In genomic region chr7:133971086-133971485, GRCm38 (mm10) we compare ENCODE assay signal across 15 mouse cellular contexts.
DNase-seq lines count a peak whose midpoint lies in the region; ATAC-seq lines count a peak whose summit lies in the region.
"Had no signal": no experiment of that assay in that cellular context is flagged by ENCODE, and none has a peak within 500 bp of the region (broad histone marks: within the 10 kb centered on the region; RNA-seq: fewer than 3 reads in every experiment).

No protein-coding gene starts in this region.

- no peak overlapping the region for H3K4me3 ChIP-seq in liver, embryonic 15.5 days (replicated peaks)
- H3K4me3 ChIP-seq in liver, embryonic 12.5 days: no peak overlapping the region
- H3K4me3 ChIP-seq: erythroblast, embryonic 14.5 days; hindbrain, embryonic 13.5 days; limb, embryonic 15.5 days; midbrain, embryonic 13.5 days; neural tube, embryonic 13.5 days had no signal

- peak; percentile 49 for DNase-seq in adrenal gland, postnatal 10 days
- no peak for DNase-seq in adrenal gland, postnatal 25 days
- DNase-seq in lung, adult 18-20 months: peak; percentile 43 to 69
- peak; percentile 38 for DNase-seq in skeletal muscle tissue, adult 2 months (ENCODE audit: low read depth, low spot score)
- DNase-seq in cerebellum, postnatal 4 days (ENCODE audit: low spot score in 2 of 2): no peak
- DNase-seq: cerebellum, postnatal 36 days; thymus, postnatal 25 days had no signal

- H3K27me3 ChIP-seq in liver, embryonic 15.5 days: no peaks in the 10 kb centered on the region
- no peaks in the 10 kb centered on the region for H3K27me3 ChIP-seq in liver, embryonic 12.5 days (replicated peaks)
- H3K27me3 ChIP-seq: hindbrain, embryonic 13.5 days; limb, embryonic 15.5 days; midbrain, embryonic 13.5 days; neural tube, embryonic 13.5 days had no signal

- H3K27ac ChIP-seq in liver, embryonic 15.5 days (replicated peaks): 0 out of 2 replicates have a peak overlapping the region, but pooled peaks have one; percentile 29
- H3K27ac ChIP-seq in liver, embryonic 12.5 days: no peak overlapping the region
- H3K27ac ChIP-seq: hindbrain, embryonic 13.5 days; limb, embryonic 15.5 days; midbrain, embryonic 13.5 days; neural tube, embryonic 13.5 days had no signal

- H3K36me3 ChIP-seq in liver, embryonic 15.5 days (replicated peaks): no peaks in the 10 kb centered on the region
- H3K36me3 ChIP-seq in liver, embryonic 12.5 days: no peaks in the 10 kb centered on the region
- H3K36me3 ChIP-seq: hindbrain, embryonic 13.5 days; midbrain, embryonic 13.5 days; neural tube, embryonic 13.5 days had no signal

- no peak for ATAC-seq in liver, embryonic 15.5 days (ENCODE audit: insufficient read depth)
- no peak for ATAC-seq in liver, embryonic 12.5 days
- no peak for ATAC-seq in erythroblast, adult 5-6 weeks (replicated peaks; ENCODE audit: low FRiP score, poor library complexity, severe bottlenecking)
- ATAC-seq: midbrain, embryonic 13.5 days had no signal

- WGBS in liver, embryonic 15.5 days (ENCODE audit: insufficient replicate concordance): 29% methylated on average over 1 of the region's 1 CpGs
- WGBS in liver, embryonic 12.5 days (ENCODE audit: insufficient replicate concordance): 53% methylated on average over 1 of the region's 1 CpGs

- no peaks in the 10 kb centered on the region; the same call in 1 of the 2 replicates for H3K4me1 ChIP-seq in liver, embryonic 15.5 days (replicated peaks)
- 0 out of 2 replicates have a peak, but pooled peaks cover 5% of the 10 kb centered on the region for H3K4me1 ChIP-seq in liver, embryonic 12.5 days
- H3K4me1 ChIP-seq: neural tube, embryonic 13.5 days had no signal

- no peak overlapping the region for H3K9ac ChIP-seq in liver, embryonic 15.5 days
- no peak overlapping the region for H3K9ac ChIP-seq in liver, embryonic 12.5 days
- H3K9ac ChIP-seq: hindbrain, embryonic 13.5 days; limb, embryonic 15.5 days; midbrain, embryonic 13.5 days; neural tube, embryonic 13.5 days had no signal

- H3K9me3 ChIP-seq in liver, embryonic 15.5 days (replicated peaks): no peaks in the 10 kb centered on the region
- no peaks in the 10 kb centered on the region for H3K9me3 ChIP-seq in liver, embryonic 12.5 days (replicated peaks)
- H3K9me3 ChIP-seq: hindbrain, embryonic 13.5 days; limb, embryonic 15.5 days; midbrain, embryonic 13.5 days; neural tube, embryonic 13.5 days had no signal

- no peak overlapping the region for H3K4me2 ChIP-seq in liver, embryonic 15.5 days
- no peak overlapping the region for H3K4me2 ChIP-seq in liver, embryonic 12.5 days
- H3K4me2 ChIP-seq: hindbrain, embryonic 13.5 days; limb, embryonic 15.5 days; midbrain, embryonic 13.5 days; neural tube, embryonic 13.5 days had no signal

Comparison
In these comparisons a context has a peak if more than half of its experiments do, and no peak if none do; other contexts are left out.
1. DNase-seq: peak in adrenal gland, postnatal 10 days (single experiment), lung, adult 18-20 months (2 of 2) and skeletal muscle tissue, adult 2 months (single experiment); none in adrenal gland, postnatal 25 days (single experiment) and cerebellum, postnatal 4 days (0 of 2).